Mouse (Mus musculus): ENCODE data around the gene Lrrc7. TPM values are rescaled to one million over a fixed set of nuclear protein-coding genes. Genes with fewer than 3 reads are reported as not detected.

Gene Lrrc7
- total and polyA plus RNA-seq, 3 experiments = 0.11 TPM; not detected in 2

- H3K27me3 ChIP-seq (ENCODE audit: insufficient read depth, low read length) = no peaks in the 10 kb centered on the region
- H3K9me3 ChIP-seq (replicated peaks) = no peaks in the 10 kb centered on the region
- TF ChIP-seq TAL1 (conservative IDR thresholded peaks at IDR 0.05; ENCODE audit: low read depth, low read length) (no peak), GATA1 (IDR thresholded peaks at IDR 0.05; ENCODE audit: borderline replicate concordance, low read length) (no peak), POLR2AphosphoS5 (IDR thresholded peaks at IDR 0.05; ENCODE audit: insufficient replicate concordance, low read depth, low read length) (no peak)
- H3K36me3 ChIP-seq (replicated peaks) = no peaks in the 10 kb centered on the region
- ATAC-seq (ENCODE audit: extremely low read depth, insufficient number of reproducible peaks, low FRiP score, poor library complexity, severe bottlenecking) = no peak
- no peak overlapping the region for H3K4me3 ChIP-seq (ENCODE audit: low read depth, low read length)
- no peaks in the 10 kb centered on the region for H3K4me1 ChIP-seq (ENCODE audit: insufficient read depth, low read depth, low read length)
- DNase-seq (ENCODE audit: low spot score) = no peak
Measured at GRCm38 (mm10) chr3:158356194-158356593, 205.8 kb downstream of the Lrrc7 start.

- ATAC-seq (ENCODE audit: extremely low read depth, insufficient number of reproducible peaks, low FRiP score, poor library complexity, severe bottlenecking) = no peak
- Histone ChIP-seq H3K36me3 (replicated peaks) (no peaks in the 10 kb centered on the region), H3K4me1 (ENCODE audit: insufficient read depth, low read depth, low read length) (no peaks in the 10 kb centered on the region), H3K9me3 (replicated peaks) (0 out of 2 replicates have a peak, but pooled peaks cover 2% of the 10 kb centered on the region), H3K27me3 (ENCODE audit: insufficient read depth, low read length) (no peaks in the 10 kb centered on the region), H3K4me3 (ENCODE audit: low read depth, low read length) (no peak overlapping the region)
- no peak for TF ChIP-seq CTCF (IDR thresholded peaks at IDR 0.05; ENCODE audit: low read depth, low read length)
- TF ChIP-seq POLR2AphosphoS5 (IDR thresholded peaks at IDR 0.05; ENCODE audit: insufficient replicate concordance, low read depth, low read length) = no peak
- TF ChIP-seq TAL1 (conservative IDR thresholded peaks at IDR 0.05; ENCODE audit: low read depth, low read length) = no peak
- no peak for DNase-seq (ENCODE audit: low spot score)
Measured at GRCm38 (mm10) chr3:158340808-158341207, 221.2 kb downstream of the Lrrc7 start.

- Histone ChIP-seq H3K4me3 (ENCODE audit: low read depth, low read length) (no peak overlapping the region), H3K27me3 (ENCODE audit: insufficient read depth, low read length) (no peaks in the 10 kb centered on the region), H3K36me3 (replicated peaks) (no peaks in the 10 kb centered on the region), H3K4me1 (ENCODE audit: insufficient read depth, low read depth, low read length) (no peaks in the 10 kb centered on the region), H3K9me3 (replicated peaks) (peaks cover 3% of the 10 kb centered on the region)
- no peak for TF ChIP-seq GATA2 (IDR thresholded peaks at IDR 0.05; ENCODE audit: borderline replicate concordance, low read depth, low read length)
- TF ChIP-seq POLR2AphosphoS5 (IDR thresholded peaks at IDR 0.05; ENCODE audit: insufficient replicate concordance, low read depth, low read length) = no peak
- TF ChIP-seq CTCF (IDR thresholded peaks at IDR 0.05; ENCODE audit: low read depth, low read length) = no peak
- TF ChIP-seq TAL1 (conservative IDR thresholded peaks at IDR 0.05; ENCODE audit: low read depth, low read length) = no peak
- TF ChIP-seq GATA1 (IDR thresholded peaks at IDR 0.05; ENCODE audit: borderline replicate concordance, low read length) = no peak
- ATAC-seq (ENCODE audit: extremely low read depth, insufficient number of reproducible peaks, low FRiP score, poor library complexity, severe bottlenecking) = no peak
- no peak for DNase-seq (ENCODE audit: low spot score)
Measured at GRCm38 (mm10) chr3:158330085-158330484, 231.9 kb downstream of the Lrrc7 start.

- ATAC-seq (ENCODE audit: extremely low read depth, insufficient number of reproducible peaks, low FRiP score, poor library complexity, severe bottlenecking) (no peak), DNase-seq (ENCODE audit: low spot score) (no peak)
- Histone ChIP-seq H3K4me3 (ENCODE audit: low read depth, low read length) (no peak overlapping the region), H3K4me1 (ENCODE audit: insufficient read depth, low read depth, low read length) (no peaks in the 10 kb centered on the region), H3K27me3 (ENCODE audit: insufficient read depth, low read length) (no peaks in the 10 kb centered on the region), H3K36me3 (replicated peaks) (no peaks in the 10 kb centered on the region), H3K9me3 (replicated peaks) (no peaks in the 10 kb centered on the region)
- no peak for TF ChIP-seq TAL1 (conservative IDR thresholded peaks at IDR 0.05; ENCODE audit: low read depth, low read length)
- no peak for TF ChIP-seq POLR2AphosphoS5 (IDR thresholded peaks at IDR 0.05; ENCODE audit: insufficient replicate concordance, low read depth, low read length)
- TF ChIP-seq GATA2 (IDR thresholded peaks at IDR 0.05; ENCODE audit: borderline replicate concordance, low read depth, low read length) = no peak
- TF ChIP-seq CTCF (IDR thresholded peaks at IDR 0.05; ENCODE audit: low read depth, low read length) = no peak
- TF ChIP-seq GATA1 (IDR thresholded peaks at IDR 0.05; ENCODE audit: borderline replicate concordance, low read length) = no peak
Measured at GRCm38 (mm10) chr3:158310391-158310790, 251.6 kb downstream of the Lrrc7 start.

GRCm38 (mm10) chr3:158307415-158307814, 254.6 kb downstream of the Lrrc7 start:
- DNase-seq (ENCODE audit: low spot score) = no peak
- Histone ChIP-seq H3K4me3 (ENCODE audit: low read depth, low read length) (no peak overlapping the region), H3K36me3 (replicated peaks) (no peaks in the 10 kb centered on the region), H3K9me3 (replicated peaks) (no peaks in the 10 kb centered on the region), H3K4me1 (ENCODE audit: insufficient read depth, low read depth, low read length) (no peaks in the 10 kb centered on the region), H3K27me3 (ENCODE audit: insufficient read depth, low read length) (no peaks in the 10 kb centered on the region)
- no peak for ATAC-seq (ENCODE audit: extremely low read depth, insufficient number of reproducible peaks, low FRiP score, poor library complexity, severe bottlenecking)
- TF ChIP-seq TAL1 (conservative IDR thresholded peaks at IDR 0.05; ENCODE audit: low read depth, low read length) (no peak), POLR2AphosphoS5 (IDR thresholded peaks at IDR 0.05; ENCODE audit: insufficient replicate concordance, low read depth, low read length) (no peak), GATA1 (IDR thresholded peaks at IDR 0.05; ENCODE audit: borderline replicate concordance, low read length) (no peak), GATA2 (IDR thresholded peaks at IDR 0.05; ENCODE audit: borderline replicate concordance, low read depth, low read length) (no peak), CTCF (IDR thresholded peaks at IDR 0.05; ENCODE audit: low read depth, low read length) (no peak)

GRCm38 (mm10) chr3:158298732-158299131, 263.3 kb downstream of the Lrrc7 start:
- H3K27me3 ChIP-seq (ENCODE audit: insufficient read depth, low read length) = no peaks in the 10 kb centered on the region
- H3K4me3 ChIP-seq (ENCODE audit: low read depth, low read length) = no peak overlapping the region
- ATAC-seq (ENCODE audit: extremely low read depth, insufficient number of reproducible peaks, low FRiP score, poor library complexity, severe bottlenecking) (no peak), DNase-seq (ENCODE audit: low spot score) (no peak)
- H3K36me3 ChIP-seq (replicated peaks) = no peaks in the 10 kb centered on the region
- TF ChIP-seq GATA2 (IDR thresholded peaks at IDR 0.05; ENCODE audit: borderline replicate concordance, low read depth, low read length) (no peak), POLR2AphosphoS5 (IDR thresholded peaks at IDR 0.05; ENCODE audit: insufficient replicate concordance, low read depth, low read length) (no peak), CTCF (IDR thresholded peaks at IDR 0.05; ENCODE audit: low read depth, low read length) (no peak), GATA1 (IDR thresholded peaks at IDR 0.05; ENCODE audit: borderline replicate concordance, low read length) (no peak), TAL1 (conservative IDR thresholded peaks at IDR 0.05; ENCODE audit: low read depth, low read length) (no peak)
- no peaks in the 10 kb centered on the region for H3K4me1 ChIP-seq (ENCODE audit: insufficient read depth, low read depth, low read length)
- no peaks in the 10 kb centered on the region for H3K9me3 ChIP-seq (replicated peaks)

GRCm38 (mm10) chr3:158295041-158295440, 267.0 kb downstream of the Lrrc7 start:
- TF ChIP-seq TAL1 (conservative IDR thresholded peaks at IDR 0.05; ENCODE audit: low read depth, low read length) = no peak
- TF ChIP-seq POLR2AphosphoS5 (IDR thresholded peaks at IDR 0.05; ENCODE audit: insufficient replicate concordance, low read depth, low read length) = no peak
- no peak for TF ChIP-seq CTCF (IDR thresholded peaks at IDR 0.05; ENCODE audit: low read depth, low read length)
- no peak for TF ChIP-seq GATA2 (IDR thresholded peaks at IDR 0.05; ENCODE audit: borderline replicate concordance, low read depth, low read length)
- no peak for TF ChIP-seq GATA1 (IDR thresholded peaks at IDR 0.05; ENCODE audit: borderline replicate concordance, low read length)
- Histone ChIP-seq H3K36me3 (replicated peaks) (no peaks in the 10 kb centered on the region), H3K4me1 (ENCODE audit: insufficient read depth, low read depth, low read length) (no peaks in the 10 kb centered on the region), H3K9me3 (replicated peaks) (no peaks in the 10 kb centered on the region), H3K4me3 (ENCODE audit: low read depth, low read length) (no peak overlapping the region), H3K27me3 (ENCODE audit: insufficient read depth, low read length) (no peaks in the 10 kb centered on the region)
- DNase-seq (ENCODE audit: low spot score) = no peak
- ATAC-seq (ENCODE audit: extremely low read depth, insufficient number of reproducible peaks, low FRiP score, poor library complexity, severe bottlenecking) = no peak
